Mouse (Mus musculus) intestine, postnatal 0 days (tissue): ENCODE data around the gene Ptger3. TPM values are rescaled to one million over a fixed set of nuclear protein-coding genes. Genes with fewer than 3 reads are reported as not detected.

Experiments used
- ATAC-seq: fragments of 200-750 bp; cut with Nextera tagmentation; 2 replicates; pipeline ENCODE4 v1.8.0; 2017; ENCODE audit warnings: mild to moderate bottlenecking, moderate TSS enrichment, moderate library complexity
- H3K27ac ChIP-seq: fragments of 300-500 bp; sonication (generic); 2 replicates; pipeline ENCODE4 v1.5.1; 2014; ENCODE audit warnings: mild to moderate bottlenecking, low read depth, low read length, moderate library complexity
- H3K27me3 ChIP-seq: fragments of 300-500 bp; sonication (generic); replicated peaks from 2 replicates; pipeline ENCODE4 v1.6.1; 2014; ENCODE audit warnings: low read length, mixed read lengths; ENCODE audit not compliant: control insufficient read depth, insufficient read depth
- H3K36me3 ChIP-seq: fragments of 300-500 bp; sonication (generic); 2 replicates; pipeline ENCODE4 v1.6.1; 2014; ENCODE audit warnings: mild to moderate bottlenecking, moderate library complexity; ENCODE audit not compliant: control insufficient read depth, insufficient read depth
- H3K4me1 ChIP-seq: fragments of 300-500 bp; sonication (generic); replicated peaks from 2 replicates; pipeline ENCODE4 v1.6.1; 2014; ENCODE audit warnings: antibody characterized with exemption, low read length, mixed read lengths; ENCODE audit not compliant: control insufficient read depth, insufficient read depth
- H3K4me2 ChIP-seq: fragments of 300-500 bp; sonication (generic); replicated peaks from 2 replicates; pipeline ENCODE4 v1.6.1; 2014; ENCODE audit warnings: low read depth, mild to moderate bottlenecking, moderate library complexity
- H3K4me3 ChIP-seq: fragments of 300-500 bp; sonication (generic); 2 replicates; pipeline ENCODE4 v1.5.1; 2014; ENCODE audit warnings: low read depth, low read length
- H3K9ac ChIP-seq: fragments of 300-500 bp; sonication (generic); 2 replicates; pipeline ENCODE4 v1.6.1; 2014; ENCODE audit warnings: mild to moderate bottlenecking, low read depth, low read length
- H3K9me3 ChIP-seq: fragments of 300-500 bp; sonication (generic); 2 replicates; pipeline ENCODE4 v1.6.1; 2016; ENCODE audit warnings: mixed run types; ENCODE audit not compliant: control insufficient read depth
- CTCF ChIP-seq: sonication (generic); IDR thresholded peaks from 2 replicates; pipeline ENCODE4 v1.5.1; 2016; ENCODE audit warnings: low read depth, mild to moderate bottlenecking, control low read depth, antibody characterized with exemption, moderate library complexity
- WGBS: fragments of 180-500 bp; shearing (Covaris S2); extraction: QIAGEN DNeasy Blood & Tissue Kit; methylation state at CpG from one replicate; pipeline ENCODE4 v1.1.7; 2014; 5-methylcytosine and 5-hydroxymethylcytosine counted together
- polyA plus RNA-seq: library from polyadenylated mRNA; unstranded; fragments of >200 nt; fragmentation: Nextera tagmentation; extraction: Ambion mirVana; gene quantifications from 2 replicates; pipeline ENCODE4 v1.2.1, GENCODE M21; 2015

Ptger3 gene
- polyA plus RNA-seq, 1 experiment from 2014 or later: 8.7 TPM

- Histone ChIP-seq H3K4me1 (peaks cover 3% of the 10 kb centered on the region; the same call in 1 of the 2 replicates), H3K27ac (peak overlapping the region; percentile 94), H3K9me3 (0 out of 2 replicates have a peak, but pooled peaks cover 6% of the 10 kb centered on the region), H3K4me3 (peak overlapping the region; percentile 88), H3K9ac (peak overlapping the region; percentile 92), H3K36me3 (peaks cover 15% of the 10 kb centered on the region), H3K27me3 (peaks cover 15% of the 10 kb centered on the region), H3K4me2 (peak overlapping the region; percentile 78)
- ATAC-seq: peak; percentile 67
- 2% methylated on average over 15 of the region's 15 CpGs for WGBS
- no peak for TF ChIP-seq CTCF
Observed at GRCm38 (mm10) chr3:157534786-157535415, 31.8 kb upstream of the Ptger3 start.

- Histone ChIP-seq H3K27me3 (no peaks in the 10 kb centered on the region), H3K4me2 (no peak overlapping the region), H3K9me3 (no peaks in the 10 kb centered on the region), H3K9ac (no peak overlapping the region), H3K27ac (no peak overlapping the region), H3K4me3 (no peak overlapping the region), H3K36me3 (peaks cover 37% of the 10 kb centered on the region), H3K4me1 (no peaks in the 10 kb centered on the region)
- no peak for ATAC-seq
- WGBS: 90% methylated on average over 2 of the region's 2 CpGs
- TF ChIP-seq CTCF: no peak
Observed at GRCm38 (mm10) chr3:157549323-157549722, 17.4 kb upstream of the Ptger3 start.

GRCm38 (mm10) chr3:157549758-157550600 is 16.7 kb upstream of the Ptger3 start:
- no peak for TF ChIP-seq CTCF
- Histone ChIP-seq H3K27me3 (no peaks in the 10 kb centered on the region), H3K9me3 (no peaks in the 10 kb centered on the region), H3K4me1 (no peaks in the 10 kb centered on the region), H3K27ac (no peak overlapping the region), H3K9ac (no peak overlapping the region), H3K4me3 (no peak overlapping the region), H3K36me3 (peaks cover 31% of the 10 kb centered on the region), H3K4me2 (no peak overlapping the region)
- WGBS: 97% methylated on average over 3 of the region's 3 CpGs
- ATAC-seq: no peak

GRCm38 (mm10) chr3:157565196-157565595 is 1.5 kb upstream of the Ptger3 start:
- H3K9me3 ChIP-seq: no peaks in the 10 kb centered on the region
- peaks cover 25% of the 10 kb centered on the region for H3K27me3 ChIP-seq
- no peak overlapping the region for H3K4me3 ChIP-seq
- H3K4me2 ChIP-seq: no peak overlapping the region
- peak; percentile 76 for TF ChIP-seq CTCF
- WGBS: 5% methylated on average over 2 of the region's 2 CpGs
- no peaks in the 10 kb centered on the region for H3K36me3 ChIP-seq
- no peak for ATAC-seq
- no peak overlapping the region for H3K27ac ChIP-seq
- no peak overlapping the region for H3K9ac ChIP-seq
- no peaks in the 10 kb centered on the region for H3K4me1 ChIP-seq

GRCm38 (mm10) chr3:157567566-157568132 is 957 bp downstream of the Ptger3 start:
- Histone ChIP-seq H3K4me3 (peak overlapping the region; percentile 44), H3K9ac (0 out of 2 replicates have a peak overlapping the region, but pooled peaks have one; percentile 17), H3K4me2 (peak overlapping the region; percentile 73), H3K4me1 (no peaks in the 10 kb centered on the region), H3K36me3 (no peaks in the 10 kb centered on the region), H3K9me3 (no peaks in the 10 kb centered on the region), H3K27ac (no peak overlapping the region), H3K27me3 (peaks cover 25% of the 10 kb centered on the region)
- no peak for ATAC-seq
- TF ChIP-seq CTCF: no peak
- 4% methylated on average over 34 of the region's 34 CpGs for WGBS

- H3K4me2 ChIP-seq: no peak overlapping the region
- H3K9me3 ChIP-seq: no peaks in the 10 kb centered on the region
- no peak overlapping the region for H3K9ac ChIP-seq
- no peaks in the 10 kb centered on the region for H3K4me1 ChIP-seq
- no peak for ATAC-seq
- no peak for TF ChIP-seq CTCF
- peaks cover 16% of the 10 kb centered on the region for H3K27me3 ChIP-seq
- H3K27ac ChIP-seq: no peak overlapping the region
- no peak overlapping the region for H3K4me3 ChIP-seq
- 81% methylated on average over 6 of the region's 6 CpGs for WGBS
- H3K36me3 ChIP-seq: no peaks in the 10 kb centered on the region
Observed at GRCm38 (mm10) chr3:157572011-157572410, 5.3 kb downstream of the Ptger3 start.
